Mouse (Mus musculus): ENCODE data around the gene Coro1c.

Coro1c gene

GRCm38 (mm10) chr5:113908592-113909441 is at the start of gene Coro1c:
Coro1c (minus strand) TSS chr5:113908758.
- ChIA-PET CTCF (interaction anchor here (0.5 to 3.6 kb wide), 51 partner anchors 9 to 793 kb away, joined by 3 to 21 read pairs (median 4); partner anchors contain the start of genes Alkbh2 (in 1 of the 4), Ficd (in 1 of the 4), Iscu (in 1 of the 4) and Tmem119 (in 1 of the 4)), POLR2A (interaction anchor here (0.6 to 7.9 kb wide), 75 partner anchors 9 to 679 kb away, joined by 3 to 108 read pairs (median 4); partner anchors contain the start of genes Iscu (in 2 of the 4), Sart3 (in 2 of the 4) and Ung (in 2 of the 4))

- ChIA-PET POLR2A (interaction anchor here in 3 of 4 experiments (0.5 to 2.2 kb wide), 30 partner anchors 8 to 210 kb away, joined by 3 to 12 read pairs (median 4); partner anchors contain the start of gene Ssh1 (in 1 of the 3)), CTCF (interaction anchor here (0.5 to 4.5 kb wide), 71 partner anchors 8 to 1291 kb away, joined by 3 to 69 read pairs (median 4); partner anchors contain the start of gene Foxn4 (in 1 of the 4))
These were observed 48.0 kb upstream of the Coro1c start for GRCm38 (mm10) chr5:113956510-113956909.

- ChIA-PET POLR2A (interaction anchor here in 3 of 4 experiments (0.5 to 2.3 kb wide), 31 partner anchors 9 to 370 kb away, joined by 3 to 19 read pairs (median 5); no protein-coding TSS in a partner anchor), CTCF (interaction anchor here (0.5 to 4.5 kb wide), 30 partner anchors 9 to 224 kb away, joined by 3 to 69 read pairs (median 4); no protein-coding TSS in a partner anchor)
These were observed 47.1 kb upstream of the Coro1c start for GRCm38 (mm10) chr5:113955691-113956090.

GRCm38 (mm10) chr5:113955281-113955680 is 46.7 kb upstream of the Coro1c start:
- POLR2A ChIA-PET, result interaction anchor here in 3 of 4 experiments (0.5 to 2.3 kb wide), 33 partner anchors 8 to 370 kb away, joined by 3 to 19 read pairs (median 5); no protein-coding TSS in a partner anchor
- CTCF ChIA-PET, result interaction anchor here (0.5 to 4.5 kb wide), 38 partner anchors 9 to 240 kb away, joined by 3 to 69 read pairs (median 4); partner anchors contain the start of genes Iscu (in 1 of the 4) and Sart3 (in 1 of the 4)

GRCm38 (mm10) chr5:113954421-113954820 is 45.9 kb upstream of the Coro1c start:
- POLR2A ChIA-PET, result interaction anchor here in 2 of 4 experiments (0.6 to 2.3 kb wide), 22 partner anchors 8 to 181 kb away, joined by 3 to 19 read pairs (median 4); partner anchors contain the start of gene Iscu (in 1 of the 2)
- CTCF ChIA-PET, result interaction anchor here (0.5 to 4.5 kb wide), 34 partner anchors 10 to 1366 kb away, joined by 3 to 69 read pairs (median 4); partner anchors contain the start of genes Iscu (in 1 of the 4) and Sart3 (in 1 of the 4)

GRCm38 (mm10) chr5:113952519-113952918 is 44.0 kb upstream of the Coro1c start:
- ChIA-PET POLR2A (interaction anchor here in 2 of 4 experiments (0.7 to 4.8 kb wide), 18 partner anchors 9 to 118 kb away, joined by 3 to 31 read pairs (median 3); no protein-coding TSS in a partner anchor), CTCF (interaction anchor here in 3 of 4 experiments (0.6 to 2.8 kb wide), 11 partner anchors 10 to 108 kb away, joined by 3 to 17 read pairs (median 5); no protein-coding TSS in a partner anchor)

GRCm38 (mm10) chr5:113951693-113952071 is 43.1 kb upstream of the Coro1c start:
- POLR2A ChIA-PET, result interaction anchor here in 2 of 4 experiments (0.7 to 4.8 kb wide), 16 partner anchors 9 to 137 kb away, joined by 3 to 31 read pairs (median 4); no protein-coding TSS in a partner anchor
- CTCF ChIA-PET, result interaction anchor here (0.6 to 2.8 kb wide), 10 partner anchors 9 to 579 kb away, joined by 3 to 17 read pairs (median 4); no protein-coding TSS in a partner anchor

- ChIA-PET CTCF (interaction anchor here (0.6 to 2.8 kb wide), 13 partner anchors 8 to 138 kb away, joined by 3 to 17 read pairs (median 3); no protein-coding TSS in a partner anchor), POLR2A (interaction anchor here in 2 of 4 experiments (0.6 to 4.8 kb wide), 23 partner anchors 9 to 197 kb away, joined by 3 to 31 read pairs (median 4); no protein-coding TSS in a partner anchor)
These were observed 42.5 kb upstream of the Coro1c start for GRCm38 (mm10) chr5:113950786-113951692.

- ChIA-PET POLR2A (interaction anchor here in 2 of 4 experiments (0.6 to 4.8 kb wide), 17 partner anchors 8 to 198 kb away, joined by 3 to 31 read pairs (median 6); no protein-coding TSS in a partner anchor), CTCF (interaction anchor here (0.6 to 2.8 kb wide), 6 partner anchors 7 to 97 kb away, joined by 3 to 17 read pairs (median 4); no protein-coding TSS in a partner anchor)
These were observed 41.6 kb upstream of the Coro1c start for GRCm38 (mm10) chr5:113950133-113950532.

- ChIA-PET POLR2A (interaction anchor here in 3 of 4 experiments (0.6 to 2.4 kb wide), 16 partner anchors 8 to 361 kb away, joined by 3 to 7 read pairs (median 4); partner anchors contain the start of genes Coro1c (in 1 of the 3) and Iscu (in 1 of the 3)), CTCF (interaction anchor here (0.6 to 8.4 kb wide), 31 partner anchors 8 to 193 kb away, joined by 3 to 69 read pairs (median 3); partner anchors contain the start of gene Coro1c (in 2 of the 4))
These were observed 38.7 kb upstream of the Coro1c start for GRCm38 (mm10) chr5:113947280-113947679.

GRCm38 (mm10) chr5:113945126-113945525 is 36.6 kb upstream of the Coro1c start:
- POLR2A ChIA-PET, result interaction anchor here in 3 of 4 experiments (0.6 to 2.4 kb wide), 8 partner anchors 10 to 104 kb away, joined by 3 to 7 read pairs (median 4); no protein-coding TSS in a partner anchor
- CTCF ChIA-PET, result interaction anchor here in 3 of 4 experiments (0.6 to 8.4 kb wide), 7 partner anchors 10 to 127 kb away, joined by 3 to 69 read pairs (median 6); no protein-coding TSS in a partner anchor

- ChIA-PET POLR2A (interaction anchor here (0.6 to 4.9 kb wide), 36 partner anchors 8 to 881 kb away, joined by 3 to 32 read pairs (median 5); partner anchors contain the start of genes Coro1c (in 2 of the 4), Alkbh2 (in 1 of the 4) and Iscu (in 1 of the 4)), CTCF (interaction anchor here (0.6 to 8.4 kb wide), 69 partner anchors 8 to 763 kb away, joined by 3 to 69 read pairs (median 4); partner anchors contain the start of genes Coro1c (in 1 of the 4), Ficd (in 1 of the 4), Ssh1 (in 1 of the 4) and Tmem211 (in 1 of the 4))
These were observed 34.8 kb upstream of the Coro1c start for GRCm38 (mm10) chr5:113943328-113943727.

- ChIA-PET POLR2A (interaction anchor here (0.6 to 4.9 kb wide), 46 partner anchors 9 to 882 kb away, joined by 3 to 32 read pairs (median 4); partner anchors contain the start of genes Coro1c (in 2 of the 4), Alkbh2 (in 1 of the 4) and Iscu (in 1 of the 4)), CTCF (interaction anchor here (0.5 to 8.4 kb wide), 83 partner anchors 9 to 843 kb away, joined by 3 to 69 read pairs (median 4); partner anchors contain the start of genes Coro1c (in 2 of the 4), Ficd (in 1 of the 4), Ssh1 (in 1 of the 4) and Tmem211 (in 1 of the 4))
These were observed 34.0 kb upstream of the Coro1c start for GRCm38 (mm10) chr5:113942580-113942979.

GRCm38 (mm10) chr5:113939263-113939900 is 30.8 kb upstream of the Coro1c start:
- CTCF ChIA-PET, result interaction anchor here (0.6 to 4.2 kb wide), 23 partner anchors 8 to 939 kb away, joined by 3 to 19 read pairs (median 3); partner anchors contain the start of gene Coro1c (in 1 of the 4)
- POLR2A ChIA-PET, result interaction anchor here (0.6 to 4.9 kb wide), 39 partner anchors 11 to 1619 kb away, joined by 3 to 32 read pairs (median 4); partner anchors contain the start of genes Coro1c (in 2 of the 4), Tmem119 (in 1 of the 4) and Ung (in 1 of the 4)

GRCm38 (mm10) chr5:113937650-113938049 is 29.1 kb upstream of the Coro1c start:
- ChIA-PET POLR2A (interaction anchor here (0.5 to 4.0 kb wide), 17 partner anchors 12 to 307 kb away, joined by 3 to 28 read pairs (median 4); partner anchors contain the start of gene Coro1c (in 1 of the 4)), CTCF (interaction anchor here (0.5 to 4.2 kb wide), 14 partner anchors 10 to 109 kb away, joined by 3 to 19 read pairs (median 4); partner anchors contain the start of gene Coro1c (in 1 of the 4))
